Mouse (Mus musculus): ENCODE results near the gene Tie1.

DNA sequence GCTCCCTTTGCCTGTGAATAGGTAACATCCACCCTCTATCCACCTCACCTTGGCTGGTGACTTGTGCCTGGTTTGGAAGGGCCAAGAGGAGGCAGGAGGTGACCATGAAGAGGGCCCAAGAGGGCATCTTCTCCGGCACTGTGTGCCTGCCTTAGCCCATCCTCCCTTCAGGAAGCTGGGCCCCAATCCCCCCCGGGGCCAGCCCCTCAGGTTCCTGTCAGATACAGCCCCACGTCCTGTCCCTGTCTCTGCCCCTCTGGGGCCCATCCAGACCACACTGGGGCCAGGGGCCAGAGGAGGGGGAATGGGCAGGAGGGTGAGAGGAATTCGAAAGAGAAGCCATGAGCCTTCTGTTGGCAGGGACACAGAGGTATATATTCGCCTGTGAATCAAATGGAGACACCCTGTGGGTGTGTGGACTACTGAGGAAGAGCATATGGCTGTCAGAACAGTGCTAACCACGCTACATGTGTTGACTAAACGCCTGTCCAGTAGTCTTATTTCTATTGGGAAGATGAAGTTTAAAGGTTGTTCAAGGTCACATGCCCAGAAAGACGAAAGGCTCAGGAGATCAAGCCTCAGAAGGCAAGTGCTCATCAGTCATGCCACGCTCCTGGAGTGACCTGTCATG is 32.4 kb downstream of the Tie1 start, which contains the start of gene Mpl:
- TF ChIP-seq POLR2A (IDR thresholded peaks at IDR 0.05; ENCODE audit: borderline replicate concordance, extremely low read depth, low read depth, low read length) (no peak), CTCF (IDR thresholded peaks at IDR 0.05; ENCODE audit: insufficient read depth, low read length) (no peak)
